Mouse (Mus musculus): Measurements from ENCODE around the gene Slc1a2.

DNA sequence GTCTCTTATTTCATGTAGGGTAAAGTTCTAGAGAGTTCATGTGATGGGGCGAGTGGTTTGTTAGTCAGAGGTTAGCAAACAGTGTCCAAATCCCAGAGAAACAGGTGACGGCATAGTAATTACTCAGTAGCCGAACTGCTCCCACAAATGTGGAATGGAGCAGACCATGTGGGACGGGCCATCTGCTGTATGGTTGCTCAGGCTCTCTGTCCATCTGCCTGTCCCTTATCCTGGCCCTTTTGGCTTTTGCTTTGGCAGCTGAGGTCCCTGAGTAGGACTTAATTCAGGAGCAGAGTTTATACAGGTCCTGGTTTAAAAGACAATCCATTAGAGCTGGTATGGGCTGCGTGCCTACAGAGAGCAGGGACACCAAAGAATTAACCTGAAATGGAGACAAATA lies 36.3 kb upstream of the Slc1a2 start:
- TF ChIP-seq CTCF (IDR thresholded peaks at IDR 0.05; ENCODE audit: low read depth) (no peak), EP300 (IDR thresholded peaks at IDR 0.05; ENCODE audit: low read depth) (no peak)
